Mouse (Mus musculus): Measurements from ENCODE around the gene Tlx2. TPM values are rescaled to one million over a fixed set of nuclear protein-coding genes. Genes with fewer than 3 reads are reported as not detected.

The Tlx2 gene
- polyA plus RNA-seq, 1 experiment from 2014 or later, result 0.12 TPM

- Histone ChIP-seq H3K9me3 (replicated peaks; ENCODE audit: low read length) (no peaks in the 10 kb centered on the region), H3K4me2 (ENCODE audit: low read length) (no peak overlapping the region), H3K27ac (0 out of 2 replicates have a peak overlapping the region, but pooled peaks have one; percentile 36), H3K4me1 (replicated peaks; ENCODE audit: insufficient read depth, low read length) (no peaks in the 10 kb centered on the region), H3K9ac (ENCODE audit: low read depth, low read length) (no peak overlapping the region), H3K27me3 (ENCODE audit: insufficient read depth, low read length) (no peaks in the 10 kb centered on the region), H3K36me3 (ENCODE audit: insufficient read depth, low read length) (no peaks in the 10 kb centered on the region), H3K4me3 (replicated peaks; ENCODE audit: low read depth, low read length) (no peak overlapping the region)
- WGBS, result 52% methylated on average over 4 of the region's 4 CpGs
- ATAC-seq (replicated peaks; ENCODE audit: low FRiP score, low read depth), result 0 out of 2 replicates have a peak, but pooled peaks have one; percentile 29
- TF ChIP-seq CTCF (IDR thresholded peaks at IDR 0.05; ENCODE audit: low read depth), result no peak
- peak; percentile 57 for DNase-seq (ENCODE audit: low spot score)
Observed at GRCm38 (mm10) chr6:83024421-83024820, 45.7 kb downstream of the Tlx2 start.

GRCm38 (mm10) chr6:83023786-83024185, 46.3 kb downstream of the Tlx2 start:
- H3K27me3 ChIP-seq (ENCODE audit: insufficient read depth, low read length), result no peaks in the 10 kb centered on the region
- no peaks in the 10 kb centered on the region for H3K4me1 ChIP-seq (replicated peaks; ENCODE audit: insufficient read depth, low read length)
- ATAC-seq (replicated peaks; ENCODE audit: low FRiP score, low read depth) (no peak), DNase-seq (ENCODE audit: low spot score) (no peak)
- TF ChIP-seq CTCF (IDR thresholded peaks at IDR 0.05; ENCODE audit: low read depth), result no peak
- no peak overlapping the region for H3K4me3 ChIP-seq (replicated peaks; ENCODE audit: low read depth, low read length)
- no peaks in the 10 kb centered on the region for H3K36me3 ChIP-seq (ENCODE audit: insufficient read depth, low read length)
- H3K4me2 ChIP-seq (ENCODE audit: low read length), result no peak overlapping the region
- 94% methylated on average over 2 of the region's 2 CpGs for WGBS
- no peaks in the 10 kb centered on the region for H3K9me3 ChIP-seq (replicated peaks; ENCODE audit: low read length)
- H3K9ac ChIP-seq (ENCODE audit: low read depth, low read length), result no peak overlapping the region
- H3K27ac ChIP-seq, result peak overlapping the region; percentile 36; the same call in 1 of the 2 replicates

GRCm38 (mm10) chr6:83023008-83023407, 47.1 kb downstream of the Tlx2 start:
- Histone ChIP-seq H3K4me2 (ENCODE audit: low read length) (no peak overlapping the region), H3K27me3 (ENCODE audit: insufficient read depth, low read length) (no peaks in the 10 kb centered on the region), H3K4me3 (replicated peaks; ENCODE audit: low read depth, low read length) (no peak overlapping the region), H3K27ac (no peak overlapping the region), H3K36me3 (ENCODE audit: insufficient read depth, low read length) (no peaks in the 10 kb centered on the region), H3K9ac (ENCODE audit: low read depth, low read length) (no peak overlapping the region), H3K4me1 (replicated peaks; ENCODE audit: insufficient read depth, low read length) (no peaks in the 10 kb centered on the region), H3K9me3 (replicated peaks; ENCODE audit: low read length) (no peaks in the 10 kb centered on the region)
- 86% methylated on average over 9 of the region's 9 CpGs for WGBS
- ATAC-seq (replicated peaks; ENCODE audit: low FRiP score, low read depth) (no peak), DNase-seq (ENCODE audit: low spot score) (no peak)
- TF ChIP-seq CTCF (IDR thresholded peaks at IDR 0.05; ENCODE audit: low read depth), result no peak

GRCm38 (mm10) chr6:83020836-83021593, 49.1 kb downstream of the Tlx2 start:
- Histone ChIP-seq H3K4me1 (replicated peaks; ENCODE audit: insufficient read depth, low read length) (no peaks in the 10 kb centered on the region), H3K4me2 (ENCODE audit: low read length) (no peak overlapping the region), H3K4me3 (replicated peaks; ENCODE audit: low read depth, low read length) (no peak overlapping the region), H3K36me3 (ENCODE audit: insufficient read depth, low read length) (no peaks in the 10 kb centered on the region), H3K27ac (no peak overlapping the region), H3K9me3 (replicated peaks; ENCODE audit: low read length) (no peaks in the 10 kb centered on the region), H3K9ac (ENCODE audit: low read depth, low read length) (no peak overlapping the region), H3K27me3 (ENCODE audit: insufficient read depth, low read length) (no peaks in the 10 kb centered on the region)
- WGBS, result 43% methylated on average over 4 of the region's 4 CpGs
- no peak for TF ChIP-seq CTCF (IDR thresholded peaks at IDR 0.05; ENCODE audit: low read depth)
- ATAC-seq (replicated peaks; ENCODE audit: low FRiP score, low read depth) (peak; percentile 43; the same call in 1 of the 2 replicates), DNase-seq (ENCODE audit: low spot score) (no peak)

GRCm38 (mm10) chr6:83020121-83020520, 50.0 kb downstream of the Tlx2 start:
- no peaks in the 10 kb centered on the region for H3K4me1 ChIP-seq (replicated peaks; ENCODE audit: insufficient read depth, low read length)
- WGBS, result 86% methylated on average over 6 of the region's 6 CpGs
- no peak for ATAC-seq (replicated peaks; ENCODE audit: low FRiP score, low read depth)
- no peaks in the 10 kb centered on the region for H3K9me3 ChIP-seq (replicated peaks; ENCODE audit: low read length)
- no peaks in the 10 kb centered on the region for H3K27me3 ChIP-seq (ENCODE audit: insufficient read depth, low read length)
- H3K27ac ChIP-seq, result no peak overlapping the region
- H3K4me3 ChIP-seq (replicated peaks; ENCODE audit: low read depth, low read length), result no peak overlapping the region
- H3K4me2 ChIP-seq (ENCODE audit: low read length), result no peak overlapping the region
- no peak for DNase-seq (ENCODE audit: low spot score)
- H3K9ac ChIP-seq (ENCODE audit: low read depth, low read length), result no peak overlapping the region
- no peaks in the 10 kb centered on the region for H3K36me3 ChIP-seq (ENCODE audit: insufficient read depth, low read length)
- no peak for TF ChIP-seq CTCF (IDR thresholded peaks at IDR 0.05; ENCODE audit: low read depth)

DNA sequence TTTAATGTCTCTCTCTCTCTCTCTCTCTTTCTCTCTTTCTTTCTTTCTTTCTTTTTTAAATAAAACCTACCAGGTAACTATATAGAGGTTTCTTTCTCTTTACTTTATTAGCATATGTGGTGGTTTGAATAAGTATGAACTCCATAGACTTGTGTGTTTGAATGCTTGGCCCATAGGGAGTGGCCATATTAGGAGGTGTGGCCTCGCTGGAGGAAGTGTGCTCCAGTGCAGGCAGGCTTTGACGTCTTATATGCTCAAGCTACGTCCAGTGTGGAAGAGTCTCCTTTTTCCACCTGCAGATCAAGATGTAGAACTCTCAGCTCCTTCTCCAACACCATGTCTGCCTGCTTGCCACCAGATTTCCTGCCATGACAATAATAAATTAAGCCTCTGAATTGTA, 51.0 kb downstream of the Tlx2 start:
- Histone ChIP-seq H3K4me3 (replicated peaks; ENCODE audit: low read depth, low read length) (no peak overlapping the region), H3K9ac (ENCODE audit: low read depth, low read length) (no peak overlapping the region), H3K27ac (no peak overlapping the region), H3K36me3 (ENCODE audit: insufficient read depth, low read length) (no peaks in the 10 kb centered on the region), H3K9me3 (replicated peaks; ENCODE audit: low read length) (no peaks in the 10 kb centered on the region), H3K4me2 (ENCODE audit: low read length) (no peak overlapping the region), H3K27me3 (ENCODE audit: insufficient read depth, low read length) (no peaks in the 10 kb centered on the region), H3K4me1 (replicated peaks; ENCODE audit: insufficient read depth, low read length) (no peaks in the 10 kb centered on the region)
- WGBS, result 70% methylated on average over 3 of the region's 3 CpGs
- ATAC-seq (replicated peaks; ENCODE audit: low FRiP score, low read depth) (no peak), DNase-seq (ENCODE audit: low spot score) (no peak)
- no peak for TF ChIP-seq CTCF (IDR thresholded peaks at IDR 0.05; ENCODE audit: low read depth)

MicroRNA genes within 50 kb of the gene (microRNA counts, 519-probe panel; counts per million panel counts)
- microRNA mmu-miR-3470a+mmu-miR-3470b, result 330 counts per million, percentile 68 among the panel's probes with 10 or more counts

Small RNA genes lying within 50 kb of the gene (microRNA-seq; reads per million reads assigned to microRNA genes)
- gene Mir3470a (not detected), gene Mir7040 (not detected)

Other genes starting within 250 kb of the Tlx2 start
- gene Sema4f, start 130.5 kb downstream of the Tlx2 start, polyA plus RNA-seq (2015; fragmentation: Nextera tagmentation; extraction: Ambion mirVana), result 0.41 and 0.50 TPM in 2 replicates
- gene M1ap, start 123.4 kb downstream of the Tlx2 start, polyA plus RNA-seq (2015; fragmentation: Nextera tagmentation; extraction: Ambion mirVana), result 0.32 and 0.34 TPM in 2 replicates
- gene Dok1, start 36.8 kb downstream of the Tlx2 start, polyA plus RNA-seq (2015; fragmentation: Nextera tagmentation; extraction: Ambion mirVana), result 13.7 and 15.2 TPM in 2 replicates
- 13.4 and 16.1 TPM in 2 replicates for gene Loxl3, start 36.1 kb downstream of the Tlx2 start, polyA plus RNA-seq (2015; fragmentation: Nextera tagmentation; extraction: Ambion mirVana)
- 194 and 210 TPM in 2 replicates for gene Aup1, start 15.8 kb downstream of the Tlx2 start, polyA plus RNA-seq (2015; fragmentation: Nextera tagmentation; extraction: Ambion mirVana)
- gene Htra2, start 15.0 kb downstream of the Tlx2 start, polyA plus RNA-seq (2015; fragmentation: Nextera tagmentation; extraction: Ambion mirVana), result 68.5 and 70.4 TPM in 2 replicates
- gene Dqx1, start 12.4 kb downstream of the Tlx2 start, polyA plus RNA-seq (2015; fragmentation: Nextera tagmentation; extraction: Ambion mirVana), result 5.8 and 7.0 TPM in 2 replicates
- 28.0 and 29.7 TPM in 2 replicates for gene Pcgf1, start 7.6 kb upstream of the Tlx2 start, polyA plus RNA-seq (2015; fragmentation: Nextera tagmentation; extraction: Ambion mirVana)
- 3.1 and 4.8 TPM in 2 replicates for gene Lbx2, start 16.1 kb upstream of the Tlx2 start, polyA plus RNA-seq (2015; fragmentation: Nextera tagmentation; extraction: Ambion mirVana)
- 2.0 and 2.7 TPM in 2 replicates for gene Ccdc142, start 31.3 kb upstream of the Tlx2 start, polyA plus RNA-seq (2015; fragmentation: Nextera tagmentation; extraction: Ambion mirVana)
- gene Gm42688, start 31.3 kb upstream of the Tlx2 start, polyA plus RNA-seq (2015; fragmentation: Nextera tagmentation; extraction: Ambion mirVana), result 2.7 and 2.9 TPM in 2 replicates
- gene Mrpl53, start 38.7 kb upstream of the Tlx2 start, polyA plus RNA-seq (2015; fragmentation: Nextera tagmentation; extraction: Ambion mirVana), result 165 and 166 TPM in 2 replicates
- 33.9 and 37.6 TPM in 2 replicates for gene Mogs, start 45.2 kb upstream of the Tlx2 start, polyA plus RNA-seq (2015; fragmentation: Nextera tagmentation; extraction: Ambion mirVana)
- gene Wbp1, start 51.3 kb upstream of the Tlx2 start, polyA plus RNA-seq (2015; fragmentation: Nextera tagmentation; extraction: Ambion mirVana), result 108 and 115 TPM in 2 replicates
- gene Ino80b, start 55.1 kb upstream of the Tlx2 start, polyA plus RNA-seq (2015; fragmentation: Nextera tagmentation; extraction: Ambion mirVana), result 14.5 and 16.2 TPM in 2 replicates
- 38.5 and 40.3 TPM in 2 replicates for gene Rtkn, start 65.2 kb upstream of the Tlx2 start, polyA plus RNA-seq (2015; fragmentation: Nextera tagmentation; extraction: Ambion mirVana)
- 3.5 and 4.2 TPM in 2 replicates for gene Wdr54, start 86.1 kb upstream of the Tlx2 start, polyA plus RNA-seq (2015; fragmentation: Nextera tagmentation; extraction: Ambion mirVana)
- gene 1700003E16Rik, start 86.1 kb upstream of the Tlx2 start, polyA plus RNA-seq (2015; fragmentation: Nextera tagmentation; extraction: Ambion mirVana), result 1.3 and 1.6 TPM in 2 replicates
- gene Dctn1, start 95.6 kb upstream of the Tlx2 start, polyA plus RNA-seq (2015; fragmentation: Nextera tagmentation; extraction: Ambion mirVana), result 62.2 and 68.2 TPM in 2 replicates
- gene Slc4a5, start 149.5 kb upstream of the Tlx2 start, polyA plus RNA-seq (2015; fragmentation: Nextera tagmentation; extraction: Ambion mirVana), result 0.69 and 0.86 TPM in 2 replicates

Data from kidney, postnatal 0 days (tissue).